Mouse (Mus musculus) embryonic fibroblast, embryonic 13.5 days (primary cell): ENCODE results near the gene Pde4d.

Experiments used
- CTCF ChIP-seq: IDR thresholded peaks from 2 replicates; pipeline ENCODE4 v1.5.1; 2011; ENCODE audit warnings: mild to moderate bottlenecking, control low read depth, low read length, moderate library complexity, borderline replicate concordance; ENCODE audit not compliant: insufficient read depth
- POLR2A ChIP-seq: IDR thresholded peaks from 2 replicates; pipeline ENCODE4 v1.6.1; 2011; ENCODE audit warnings: low read depth, mild to moderate bottlenecking, control low read depth, low read length, moderate library complexity

- no peak for TF ChIP-seq CTCF
- no peak for TF ChIP-seq POLR2A
Observed at GRCm38 (mm10) chr13:108820487-108820886, 370.7 kb downstream of the Pde4d start.
